Mouse (Mus musculus): ENCODE measurements around the gene Dad1.

The Dad1 gene

GRCm38 (mm10) chr14:54253741-54254291 is at the start of gene Dad1, which contains the start of gene Abhd4:
TSS of gene Dad1 (minus strand) at chr14:54254104.
TSS of gene Abhd4 (plus strand) at chr14:54254188.
- in situ Hi-C loops (cut with MseI, MboI): no loop called here

- in situ Hi-C loops (cut with MseI, MboI): no loop called here
These were observed 46.8 kb upstream of the Dad1 start for GRCm38 (mm10) chr14:54300676-54301075.

- in situ Hi-C loops (cut with MseI, MboI): no loop called here
These were observed 46.2 kb upstream of the Dad1 start for GRCm38 (mm10) chr14:54300136-54300535.

GRCm38 (mm10) chr14:54284839-54285238 is 30.9 kb upstream of the Dad1 start, which contains the start of gene Olfr49:
TSS of gene Olfr49 (minus strand) at chr14:54284939.
- in situ Hi-C loops (cut with MseI, MboI): no loop called here

GRCm38 (mm10) chr14:54276446-54276845 is 22.5 kb upstream of the Dad1 start:
- in situ Hi-C loops (cut with MseI, MboI): no loop called here

GRCm38 (mm10) chr14:54272696-54273095 is 18.8 kb upstream of the Dad1 start:
- in situ Hi-C loops (cut with MseI, MboI): no loop called here

- in situ Hi-C loops (cut with MseI, MboI): no loop called here
These were observed 18.2 kb upstream of the Dad1 start for GRCm38 (mm10) chr14:54271976-54272606.

- in situ Hi-C loops (cut with MseI, MboI): no loop called here
These were observed 16.5 kb upstream of the Dad1 start for GRCm38 (mm10) chr14:54270413-54270812.

GRCm38 (mm10) chr14:54269566-54269965 is 15.7 kb upstream of the Dad1 start:
- in situ Hi-C loops (cut with MseI, MboI): no loop called here

- in situ Hi-C loops (cut with MseI, MboI): no loop called here
These were observed 14.1 kb upstream of the Dad1 start for GRCm38 (mm10) chr14:54267966-54268365.

GRCm38 (mm10) chr14:54265951-54266350 is 12.0 kb upstream of the Dad1 start:
- in situ Hi-C loops (cut with MseI, MboI): no loop called here

- in situ Hi-C loops (cut with MseI, MboI): no loop called here
These were observed 11.2 kb upstream of the Dad1 start for GRCm38 (mm10) chr14:54265093-54265492.

- in situ Hi-C loops (cut with MseI, MboI): no loop called here
These were observed 10.3 kb upstream of the Dad1 start for GRCm38 (mm10) chr14:54264231-54264630.

- in situ Hi-C loops (cut with MseI, MboI): no loop called here
These were observed 9.2 kb upstream of the Dad1 start for GRCm38 (mm10) chr14:54263099-54263498.

GRCm38 (mm10) chr14:54262622-54263021 is 8.7 kb upstream of the Dad1 start:
- in situ Hi-C loops (cut with MseI, MboI): no loop called here

GRCm38 (mm10) chr14:54261386-54261785 is 7.5 kb upstream of the Dad1 start:
- in situ Hi-C loops (cut with MseI, MboI): no loop called here

- in situ Hi-C loops (cut with MseI, MboI): no loop called here
These were observed 6.3 kb upstream of the Dad1 start for GRCm38 (mm10) chr14:54260196-54260595.

- in situ Hi-C loops (cut with MseI, MboI): no loop called here
These were observed 5.8 kb upstream of the Dad1 start for GRCm38 (mm10) chr14:54259722-54260085.

GRCm38 (mm10) chr14:54259003-54259721 is 5.3 kb upstream of the Dad1 start:
- in situ Hi-C loops (cut with MseI, MboI): no loop called here

GRCm38 (mm10) chr14:54258131-54258670 is 4.3 kb upstream of the Dad1 start:
- in situ Hi-C loops (cut with MseI, MboI): no loop called here

GRCm38 (mm10) chr14:54254670-54255202 is 832 bp upstream of the Dad1 start:
- in situ Hi-C loops (cut with MseI, MboI): no loop called here

- in situ Hi-C loops (cut with MseI, MboI): no loop called here
These were observed 3.8 kb downstream of the Dad1 start for GRCm38 (mm10) chr14:54250122-54250521.
